Mouse (Mus musculus) hindbrain, embryonic 14.5 days (tissue): ENCODE data around the gene Poc1a. TPM values are rescaled to one million over a fixed set of nuclear protein-coding genes. Genes with fewer than 3 reads are reported as not detected.

Experiments
- ATAC-seq: fragments of 200-750 bp; cut with Nextera tagmentation; 2 replicates; pipeline ENCODE4 v1.8.0; 2017; ENCODE audit warnings: moderate number of reproducible peaks, mild to moderate bottlenecking, moderate TSS enrichment, moderate library complexity; ENCODE audit not compliant: low FRiP score
- DNase-seq: peaks from one replicate; pipeline ENCODE4 v3.0.0-alpha.2; 2015; ENCODE audit warnings: low spot score
- H3K27ac ChIP-seq: fragments of 300-500 bp; sonication (generic); 2 replicates; pipeline ENCODE4 v1.5.1; 2014; ENCODE audit warnings: mild to moderate bottlenecking, moderate library complexity
- H3K27me3 ChIP-seq: fragments of 300-500 bp; sonication (generic); 2 replicates; pipeline ENCODE4 v1.6.1; 2014; ENCODE audit warnings: mild to moderate bottlenecking, low read length, mixed read lengths; ENCODE audit not compliant: control insufficient read depth, insufficient read depth
- H3K36me3 ChIP-seq: fragments of 300-500 bp; sonication (generic); replicated peaks from 2 replicates; pipeline ENCODE4 v1.6.1; 2014; ENCODE audit not compliant: control insufficient read depth, insufficient read depth
- H3K4me1 ChIP-seq: fragments of 300-500 bp; sonication (generic); replicated peaks from 2 replicates; pipeline ENCODE4 v1.6.1; 2014; ENCODE audit warnings: antibody characterized with exemption, low read length, mixed read lengths; ENCODE audit not compliant: control insufficient read depth, insufficient read depth
- H3K4me2 ChIP-seq: fragments of 300-500 bp; sonication (generic); replicated peaks from 2 replicates; pipeline ENCODE4 v1.6.1; 2014; ENCODE audit warnings: mild to moderate bottlenecking, moderate library complexity
- H3K4me3 ChIP-seq: fragments of 300-500 bp; sonication (generic); replicated peaks from 2 replicates; pipeline ENCODE4 v1.5.1; 2014; ENCODE audit warnings: mild to moderate bottlenecking, low read length
- H3K9ac ChIP-seq: fragments of 300-500 bp; sonication (generic); 2 replicates; pipeline ENCODE4 v1.6.1; 2014
- H3K9me3 ChIP-seq: fragments of 300-500 bp; sonication (generic); 2 replicates; pipeline ENCODE4 v1.6.1; 2016; ENCODE audit warnings: low read length; ENCODE audit not compliant: control insufficient read depth
- WGBS: fragments of 180-500 bp; shearing (Covaris S2); extraction: QIAGEN DNeasy Blood & Tissue Kit; methylation state at CpG from one replicate; pipeline ENCODE4 v1.1.7; 2014; 5-methylcytosine and 5-hydroxymethylcytosine counted together
- polyA plus RNA-seq: library from polyadenylated mRNA; unstranded; fragments of >200 nt; fragmentation: Nextera tagmentation; extraction: Ambion mirVana; gene quantifications from 2 replicates; pipeline ENCODE4 v1.2.1, GENCODE M21; 2014

Poc1a gene
- polyA plus RNA-seq, 1 experiment from 2014 or later, result 7.3 TPM

DNA sequence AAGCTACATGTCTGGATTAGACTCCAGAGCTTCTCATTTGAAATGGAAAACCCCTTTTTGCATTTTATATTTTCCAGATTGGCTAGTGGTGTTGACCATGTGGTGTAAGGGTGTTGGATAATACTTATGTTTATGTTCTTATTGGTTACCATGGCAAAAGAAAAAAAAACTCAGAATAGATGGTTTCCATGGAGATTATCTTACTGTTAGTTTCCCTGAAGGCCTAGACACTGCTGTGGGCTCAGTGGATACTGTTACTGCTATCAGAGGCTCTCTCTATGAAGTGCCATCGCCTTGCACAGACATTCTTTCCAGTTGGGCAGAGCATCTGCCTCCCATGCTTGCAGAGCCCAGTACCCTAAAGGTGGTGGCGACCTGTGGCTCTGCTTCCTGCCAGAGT lies 37.2 kb downstream of the Poc1a start:
- H3K9ac ChIP-seq, result no peak overlapping the region
- no peaks in the 10 kb centered on the region for H3K9me3 ChIP-seq
- H3K4me2 ChIP-seq, result no peak overlapping the region
- ATAC-seq, result no peak
- DNase-seq, result no peak
- H3K4me1 ChIP-seq, result 0 out of 2 replicates have a peak, but pooled peaks cover 7% of the 10 kb centered on the region
- no peak overlapping the region for H3K27ac ChIP-seq
- 73% methylated on average over 2 of the region's 2 CpGs for WGBS
- no peak overlapping the region for H3K4me3 ChIP-seq
- no peaks in the 10 kb centered on the region for H3K36me3 ChIP-seq
- H3K27me3 ChIP-seq, result no peaks in the 10 kb centered on the region

DNA sequence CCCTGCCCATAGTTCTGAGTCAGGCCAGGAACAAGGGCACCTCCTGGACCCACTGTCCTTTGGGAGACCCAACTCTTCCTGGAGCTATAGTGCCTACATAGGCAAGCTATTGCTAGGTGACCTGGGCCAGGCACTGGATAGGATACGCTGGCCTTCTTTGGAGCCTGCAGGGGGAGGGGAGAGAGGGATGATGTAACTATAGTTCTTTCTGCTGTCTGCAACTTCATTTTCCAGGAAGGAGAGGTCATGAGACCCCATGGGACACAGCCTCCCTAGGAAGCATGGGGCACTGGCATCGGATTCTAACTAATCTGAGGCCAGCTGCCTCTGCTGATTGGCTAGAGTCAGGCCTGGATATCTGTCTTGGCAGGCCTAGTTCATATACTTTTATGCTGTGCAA lies 38.2 kb downstream of the Poc1a start:
- no peak for ATAC-seq
- 57% methylated on average over 2 of the region's 2 CpGs for WGBS
- H3K9me3 ChIP-seq, result no peaks in the 10 kb centered on the region
- H3K4me1 ChIP-seq, result 0 out of 2 replicates have a peak, but pooled peaks cover 7% of the 10 kb centered on the region
- H3K27ac ChIP-seq, result no peak overlapping the region
- no peak overlapping the region for H3K4me2 ChIP-seq
- no peak overlapping the region for H3K9ac ChIP-seq
- no peak overlapping the region for H3K4me3 ChIP-seq
- DNase-seq, result no peak
- H3K27me3 ChIP-seq, result no peaks in the 10 kb centered on the region
- no peaks in the 10 kb centered on the region for H3K36me3 ChIP-seq

DNA sequence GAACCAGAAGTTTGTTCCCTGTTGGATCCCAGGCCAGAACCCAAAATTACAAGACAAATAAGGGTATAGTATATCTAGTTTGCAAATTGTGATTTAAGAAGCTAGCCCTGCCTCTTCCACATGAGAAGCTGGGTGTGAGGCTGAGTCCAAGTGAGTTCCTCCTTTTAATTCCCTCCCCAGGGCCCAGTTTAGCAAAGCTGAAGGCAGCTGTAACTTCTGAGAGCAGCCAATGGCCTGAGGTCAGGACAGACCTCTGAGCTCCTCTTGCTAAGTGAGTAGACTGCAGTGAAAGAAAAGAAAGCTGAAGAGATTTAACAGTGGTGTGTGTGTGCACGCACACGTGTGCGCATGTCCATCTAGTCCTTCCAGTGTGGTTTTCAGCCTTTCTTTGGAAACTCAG lies 41.6 kb downstream of the Poc1a start:
- no peak for ATAC-seq

DNA sequence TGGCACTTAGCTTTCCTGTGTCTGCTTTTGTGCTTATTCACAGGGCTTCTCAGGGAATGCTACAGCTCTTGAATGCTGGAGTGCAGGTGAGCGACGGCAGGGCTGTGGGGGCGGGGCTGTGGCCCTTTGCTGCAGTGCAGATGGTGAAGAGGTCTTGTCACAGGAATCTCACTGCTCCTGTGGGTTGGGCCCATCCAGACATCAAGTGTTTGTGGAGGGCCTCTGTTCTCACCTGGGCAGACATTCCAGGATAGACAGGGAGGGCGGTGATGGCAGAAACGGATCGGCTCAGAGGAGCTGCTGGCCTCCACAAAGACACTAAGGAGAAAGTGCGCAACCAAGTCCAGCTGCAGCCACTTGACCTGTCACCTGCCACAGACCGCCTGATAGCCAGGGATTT lies 45.4 kb downstream of the Poc1a start:
- H3K9ac ChIP-seq, result no peak overlapping the region
- H3K27ac ChIP-seq, result no peak overlapping the region
- no peaks in the 10 kb centered on the region for H3K27me3 ChIP-seq
- H3K4me2 ChIP-seq, result no peak overlapping the region
- no peaks in the 10 kb centered on the region for H3K4me1 ChIP-seq
- DNase-seq (no peak), ATAC-seq (no peak)
- 87% methylated on average over 8 of the region's 8 CpGs for WGBS
- no peaks in the 10 kb centered on the region for H3K9me3 ChIP-seq
- no peaks in the 10 kb centered on the region for H3K36me3 ChIP-seq
- H3K4me3 ChIP-seq, result no peak overlapping the region

More for the DNA sequence above, 41.6 kb downstream of the Poc1a start:
- 84% methylated on average over 3 of the region's 3 CpGs for WGBS
- Histone ChIP-seq H3K36me3 (no peaks in the 10 kb centered on the region), H3K4me1 (0 out of 2 replicates have a peak, but pooled peaks cover 7% of the 10 kb centered on the region), H3K4me2 (no peak overlapping the region), H3K4me3 (no peak overlapping the region), H3K27me3 (no peaks in the 10 kb centered on the region), H3K9me3 (no peaks in the 10 kb centered on the region), H3K9ac (no peak overlapping the region), H3K27ac (no peak overlapping the region)
- no peak for DNase-seq

DNA sequence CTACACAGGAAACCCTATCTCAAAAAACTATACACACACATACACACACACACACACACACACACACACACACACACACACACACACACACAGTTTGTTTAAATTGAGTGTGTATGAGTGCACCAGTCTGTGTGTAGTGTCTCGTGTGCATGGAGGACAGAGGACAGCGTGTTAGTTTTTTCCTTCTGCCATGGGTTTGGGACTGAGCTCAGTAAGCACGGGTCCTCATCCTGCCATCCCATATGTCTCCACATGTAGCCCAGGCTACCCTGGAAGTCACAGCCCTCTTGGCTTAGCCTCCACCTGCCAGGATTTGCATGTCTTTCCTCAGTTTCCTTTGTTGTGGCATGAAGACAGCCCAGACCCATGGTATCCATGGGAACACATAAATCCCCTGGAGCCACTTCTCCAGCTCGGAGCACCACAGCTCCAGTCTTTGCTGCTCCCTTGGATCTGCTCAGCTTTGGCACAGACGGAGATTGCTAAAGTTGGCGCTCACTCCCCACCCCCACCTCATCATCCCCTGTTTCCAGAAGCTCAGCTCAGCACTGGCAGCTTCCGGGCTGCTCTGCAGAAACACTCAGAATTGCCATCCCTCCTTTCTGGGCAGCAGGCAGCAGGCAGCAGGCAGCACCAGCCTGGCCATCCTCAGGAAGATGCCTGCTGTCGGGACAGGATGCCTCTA lies 46.4 kb downstream of the Poc1a start:
- Histone ChIP-seq H3K9me3 (no peaks in the 10 kb centered on the region), H3K4me1 (0 out of 2 replicates have a peak, but pooled peaks cover 4% of the 10 kb centered on the region), H3K9ac (no peak overlapping the region), H3K27ac (no peak overlapping the region), H3K36me3 (no peaks in the 10 kb centered on the region), H3K4me3 (no peak overlapping the region), H3K4me2 (no peak overlapping the region), H3K27me3 (no peaks in the 10 kb centered on the region)
- ATAC-seq, result no peak
- DNase-seq, result no peak
- 80% methylated on average over 8 of the region's 8 CpGs for WGBS

DNA sequence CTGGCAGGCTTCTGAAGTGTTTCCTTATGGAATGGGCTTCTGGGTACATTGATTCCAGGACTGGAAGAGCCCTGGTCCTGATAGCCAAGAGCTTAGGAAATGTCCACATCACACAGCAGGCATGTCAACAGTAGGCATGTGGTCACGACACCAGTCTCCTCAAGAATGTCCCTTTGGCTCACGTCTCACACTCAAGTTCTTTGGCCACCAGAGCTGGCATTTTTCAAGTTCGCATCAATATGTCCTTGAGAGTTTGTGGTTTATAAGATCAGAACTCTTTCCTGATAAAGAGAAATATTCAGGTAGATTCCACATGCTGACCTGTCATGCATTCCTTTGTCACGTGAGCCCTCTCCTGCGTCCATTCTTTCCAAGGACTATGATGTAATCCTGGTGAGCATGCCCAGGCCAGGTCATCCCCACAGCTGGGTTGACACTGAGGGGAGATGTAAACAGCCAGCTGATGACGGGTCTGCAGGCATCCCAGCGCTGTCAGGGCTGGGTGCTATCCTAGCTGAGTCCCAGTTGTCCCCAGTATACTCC lies 47.3 kb downstream of the Poc1a start:
- Histone ChIP-seq H3K27me3 (no peaks in the 10 kb centered on the region), H3K4me2 (no peak overlapping the region), H3K9me3 (no peaks in the 10 kb centered on the region), H3K4me3 (no peak overlapping the region), H3K4me1 (0 out of 2 replicates have a peak, but pooled peaks cover 4% of the 10 kb centered on the region), H3K36me3 (no peaks in the 10 kb centered on the region), H3K27ac (no peak overlapping the region), H3K9ac (no peak overlapping the region)
- 91% methylated on average over 7 of the region's 7 CpGs for WGBS
- no peak for ATAC-seq
- no peak for DNase-seq

DNA sequence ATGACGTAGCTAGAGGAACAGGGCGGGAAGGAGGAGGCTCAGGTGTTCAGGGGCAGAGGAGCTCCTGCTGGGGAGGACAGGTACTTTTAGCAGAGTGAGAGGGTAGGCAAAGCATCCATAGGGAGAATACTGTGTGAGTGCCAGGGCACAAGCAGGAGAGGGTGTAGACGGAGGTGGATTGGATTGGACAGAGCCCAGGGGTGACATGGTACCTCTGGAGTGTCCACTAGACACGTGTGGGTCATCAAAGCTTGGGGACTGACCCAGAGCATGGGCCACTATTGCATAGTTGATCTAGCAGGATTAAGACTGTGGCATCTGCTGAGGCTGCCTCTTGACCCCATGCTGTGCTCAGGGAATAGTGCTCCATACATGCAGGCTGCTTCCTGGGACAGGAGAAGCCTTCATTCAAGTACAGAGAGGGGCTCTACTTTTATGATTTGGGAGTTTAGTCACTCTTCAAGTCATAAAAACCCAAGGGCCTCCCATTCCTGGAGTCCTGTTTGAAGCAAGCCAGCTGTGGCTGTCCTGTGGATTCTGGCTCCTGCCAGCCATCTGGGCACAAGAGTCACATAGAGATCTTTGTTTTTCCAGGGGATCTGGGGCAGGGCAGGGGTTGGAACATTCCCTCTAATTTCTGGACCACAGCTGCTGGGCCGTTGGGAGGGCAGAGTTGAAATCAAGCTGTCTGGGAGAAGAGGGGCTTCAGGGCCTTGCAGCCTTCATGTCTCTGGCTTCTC lies 48.1 kb downstream of the Poc1a start:
- H3K36me3 ChIP-seq, result no peaks in the 10 kb centered on the region
- H3K4me3 ChIP-seq, result no peak overlapping the region
- H3K27ac ChIP-seq, result no peak overlapping the region

DNA sequence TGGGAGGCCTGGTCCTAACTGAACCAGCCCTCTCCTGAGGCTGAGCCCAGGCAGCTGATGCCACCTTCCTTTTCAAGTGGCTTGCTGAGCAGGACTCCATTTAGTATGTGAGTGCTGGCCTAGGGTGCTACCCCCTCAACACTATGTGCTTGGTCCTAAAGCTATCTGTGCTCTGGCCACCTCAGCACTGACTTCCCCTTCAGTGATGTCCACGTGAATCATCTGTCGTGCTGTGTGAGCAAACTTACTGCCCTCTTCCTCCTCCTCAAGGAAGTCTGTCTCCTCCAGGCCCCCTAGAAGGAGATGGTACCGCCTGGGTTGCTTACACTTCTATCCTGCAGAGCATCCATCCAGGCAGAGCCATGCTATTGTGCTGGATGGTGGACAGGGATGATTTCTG lies 51.9 kb downstream of the Poc1a start:
- DNase-seq (no peak), ATAC-seq (no peak)
- Histone ChIP-seq H3K9me3 (no peaks in the 10 kb centered on the region), H3K9ac (no peak overlapping the region), H3K4me3 (no peak overlapping the region), H3K27ac (no peak overlapping the region), H3K27me3 (no peaks in the 10 kb centered on the region), H3K4me1 (0 out of 2 replicates have a peak, but pooled peaks cover 8% of the 10 kb centered on the region), H3K36me3 (no peaks in the 10 kb centered on the region), H3K4me2 (no peak overlapping the region)
- WGBS, result 78% methylated on average over 3 of the region's 3 CpGs

More for the DNA sequence above, 48.1 kb downstream of the Poc1a start:
- 0 out of 2 replicates have a peak, but pooled peaks cover 4% of the 10 kb centered on the region for H3K4me1 ChIP-seq
- H3K4me2 ChIP-seq, result no peak overlapping the region
- no peaks in the 10 kb centered on the region for H3K27me3 ChIP-seq
- ATAC-seq (no peak), DNase-seq (no peak)
- no peak overlapping the region for H3K9ac ChIP-seq
- WGBS, result 84% methylated on average over 5 of the region's 5 CpGs
- no peaks in the 10 kb centered on the region for H3K9me3 ChIP-seq

DNA sequence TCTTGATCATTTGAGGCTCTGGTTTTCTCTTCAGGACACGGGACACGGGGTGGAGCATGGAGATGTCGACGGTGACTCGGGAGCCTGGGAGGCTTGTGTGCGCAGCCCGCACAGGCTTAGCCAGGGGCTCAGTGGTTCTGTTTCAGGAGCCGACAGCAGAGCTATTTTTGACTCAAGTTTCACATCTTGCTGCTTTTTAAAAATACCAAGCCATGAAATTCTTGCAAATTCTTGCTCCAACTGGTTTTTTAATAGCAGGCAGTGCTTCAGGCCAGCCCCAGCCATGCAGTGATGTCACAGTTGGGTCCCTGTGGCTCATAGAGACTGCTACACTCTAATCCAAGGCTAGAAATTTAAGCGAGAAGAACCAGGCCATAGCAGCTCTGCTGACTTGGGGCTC lies 56.8 kb downstream of the Poc1a start:
- Histone ChIP-seq H3K4me3 (no peak overlapping the region), H3K9me3 (no peaks in the 10 kb centered on the region), H3K4me1 (peaks cover 21% of the 10 kb centered on the region), H3K36me3 (no peaks in the 10 kb centered on the region), H3K9ac (no peak overlapping the region), H3K27me3 (no peaks in the 10 kb centered on the region), H3K4me2 (no peak overlapping the region), H3K27ac (peak overlapping the region; percentile 63)
- ATAC-seq (no peak), DNase-seq (no peak)
- WGBS, result 91% methylated on average over 9 of the region's 9 CpGs
